Mouse (Mus musculus) left cerebral cortex, postnatal 14 days (tissue): ENCODE results near the gene Mc1r. TPM values are rescaled to one million over a fixed set of nuclear protein-coding genes. Genes with fewer than 3 reads are reported as not detected.
A peak's percentile ranks its signal among the peaks of the same experiment; 100 is the strongest.
"Not testable (repeated sequence)": the region's sequence is repeated elsewhere in the genome, so short reads cannot be mapped to it uniquely, and the experiment has no call there.

Source experiments
- DNase-seq, 2 experiments: peaks; one replicate each; pipeline ENCODE4 v3.0.0; 2021 to 2022; ENCODE audit warnings: low spot score in 2 of 2, mixed read lengths in 1 of 2
- intact Hi-C: fragments of 180-260 bp; cut with DNase I; formaldehyde crosslinking; loops from one replicate; pipeline ENCODE4 v1.15.1; 2025
- total RNA-seq, 2 experiments: library from RNA; stranded (reverse); gene quantifications; 2 replicates each; pipeline ENCODE4 v1.2.3; 2021

Mc1r gene
- total RNA-seq, 2 experiments from 2014 or later = 0.09 TPM; not detected in 1

DNA sequence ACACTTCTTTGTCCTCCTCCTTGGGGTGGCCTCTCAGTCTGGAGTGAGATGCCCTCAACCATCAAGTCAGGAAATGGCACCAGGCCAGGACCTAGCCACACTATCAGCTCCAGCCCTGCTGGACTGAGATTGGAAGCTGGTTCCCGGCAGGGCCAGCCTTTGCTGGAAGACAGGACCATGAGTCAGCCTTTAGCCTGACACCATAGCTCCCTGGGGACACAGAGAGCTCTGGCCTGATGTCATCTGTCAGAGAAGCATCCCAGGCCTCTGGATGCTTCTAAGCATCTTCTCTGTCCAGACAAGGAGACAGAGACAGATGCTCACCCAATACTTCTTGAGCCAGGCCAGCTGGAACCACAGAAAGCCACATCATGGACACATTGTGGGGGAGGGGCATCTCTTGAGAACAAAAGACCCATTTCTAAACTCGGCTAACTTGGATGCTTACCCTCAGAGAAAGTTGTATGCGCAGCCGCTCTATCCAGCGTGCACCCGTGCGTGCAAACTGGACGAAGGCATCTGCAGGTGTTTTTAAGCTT, 3.2 kb downstream of the Mc1r start:
- DNase-seq = no peak
- intact Hi-C loops = no loop called here

DNA sequence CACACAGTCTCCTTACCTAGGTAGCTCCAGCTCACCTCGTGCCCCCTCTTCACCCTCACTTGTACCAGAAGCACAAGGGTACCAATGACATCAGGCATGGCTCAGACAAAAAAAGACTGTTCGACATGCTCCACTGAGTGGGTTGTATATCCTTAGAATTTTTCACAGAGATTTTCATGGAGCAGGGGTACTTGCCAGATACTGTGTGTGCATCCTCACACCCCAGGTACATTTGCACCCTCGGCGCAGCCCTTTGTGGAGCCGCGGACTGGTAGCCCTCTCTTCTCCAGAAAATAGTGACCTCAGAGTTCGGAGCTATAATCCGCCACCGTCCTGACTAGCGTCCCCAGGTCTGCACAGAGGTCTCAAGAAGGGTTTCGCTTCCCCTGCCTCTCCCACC, 3.9 kb downstream of the Mc1r start:
- peak in 1 of 2 experiments; percentile 65 for DNase-seq

GRCm38 (mm10) chr8:123411246-123411645, 4.3 kb downstream of the Mc1r start, which contains the start of gene Tubb3:
TSS of gene Tubb3 (plus strand) at chr8:123411424.
- intact Hi-C loops = no loop called here
- DNase-seq = peak; percentile 93 to 94

More for the DNA sequence above, 3.9 kb downstream of the Mc1r start:
- intact Hi-C loops = no loop called here

DNA sequence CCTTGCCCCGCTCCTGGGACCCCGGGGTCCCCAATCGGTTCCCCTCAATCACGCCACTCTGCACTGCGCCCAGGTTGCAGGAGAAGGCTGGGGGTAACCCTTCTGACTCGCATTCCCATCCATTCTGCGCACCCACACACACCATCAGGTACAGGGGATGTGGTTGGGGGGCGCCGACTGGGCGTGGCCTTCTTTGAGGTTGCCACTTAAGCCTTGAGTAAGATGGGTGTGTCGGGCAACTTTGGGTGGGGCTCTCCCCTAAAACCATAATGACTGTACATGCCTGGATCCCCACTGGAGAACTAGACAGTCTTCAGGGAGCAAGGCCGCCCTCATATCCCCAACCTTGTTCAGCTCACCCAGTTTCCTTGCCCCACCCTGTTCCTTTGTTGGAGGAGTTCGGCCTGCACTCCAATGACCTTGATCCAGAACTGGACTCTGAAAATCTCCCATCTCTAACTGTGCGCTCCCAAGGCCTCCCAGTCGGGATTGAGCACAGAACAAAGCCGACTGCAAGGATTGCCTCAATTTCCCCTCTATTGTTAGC, 4.9 kb downstream of the Mc1r start:
- DNase-seq = peak in 1 of 2 experiments; percentile 67
- intact Hi-C loops = no loop called here

GRCm38 (mm10) chr8:123412560-123413170, 5.8 kb downstream of the Mc1r start:
- intact Hi-C loops = no loop called here
- peak; percentile 84 to 95 for DNase-seq

DNA sequence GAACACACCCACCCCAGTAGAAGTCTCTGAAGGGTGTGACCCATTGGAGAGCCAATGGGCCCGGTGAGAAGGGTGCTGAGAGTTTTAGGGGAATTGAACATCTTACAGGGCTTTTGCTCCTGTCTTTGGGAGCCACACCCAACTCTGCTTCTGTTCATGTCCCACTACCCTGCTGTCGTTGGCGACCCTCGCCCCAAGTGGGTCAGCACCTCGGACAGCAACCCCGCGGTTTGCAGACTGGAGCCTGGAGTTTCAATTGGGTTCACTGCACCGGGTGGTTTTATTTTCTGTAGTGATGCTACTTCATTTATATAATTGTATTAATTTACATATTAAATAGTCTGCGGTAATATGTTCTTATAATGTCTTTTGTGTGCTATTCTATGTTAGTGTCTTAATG, 7.3 kb downstream of the Mc1r start:
- intact Hi-C loops = no loop called here
- DNase-seq = no peak

DNA sequence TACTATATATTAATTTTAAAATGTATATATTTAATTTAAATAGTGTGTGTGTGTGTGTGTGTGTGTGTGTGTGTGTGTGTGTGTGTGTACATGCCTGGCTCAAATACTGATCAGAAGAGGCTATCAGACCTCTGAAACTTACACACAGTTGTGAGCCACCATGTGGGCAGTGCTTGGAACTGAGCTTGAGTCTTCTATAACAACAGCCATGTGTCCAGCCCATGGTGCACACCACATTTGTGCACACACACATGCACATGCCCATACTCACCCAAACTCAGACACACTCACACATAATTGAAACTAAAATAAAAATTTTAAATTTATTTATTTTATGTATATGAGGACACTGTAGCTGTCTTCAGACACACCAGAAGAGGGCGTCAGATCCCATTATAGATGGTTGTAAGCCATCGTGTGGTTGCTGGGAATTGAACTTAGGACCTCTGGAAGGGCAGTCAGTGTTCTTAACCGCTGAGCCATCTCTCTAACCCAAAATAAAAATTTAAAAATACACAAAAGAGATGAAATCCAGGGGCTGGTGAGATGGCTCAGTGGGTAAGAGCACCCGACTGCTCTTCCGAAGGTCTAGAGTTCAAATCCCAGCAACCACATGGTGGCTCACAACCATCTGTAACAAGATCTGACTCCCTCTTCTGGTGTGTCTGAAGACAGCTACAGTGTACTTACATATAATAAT, 8.2 kb downstream of the Mc1r start:
- DNase-seq, intact Hi-C loops: not testable (repeated sequence)

- intact Hi-C loops = no loop called here
- no peak for DNase-seq
These were observed 9.3 kb downstream of the Mc1r start for GRCm38 (mm10) chr8:123415967-123416943.

DNA sequence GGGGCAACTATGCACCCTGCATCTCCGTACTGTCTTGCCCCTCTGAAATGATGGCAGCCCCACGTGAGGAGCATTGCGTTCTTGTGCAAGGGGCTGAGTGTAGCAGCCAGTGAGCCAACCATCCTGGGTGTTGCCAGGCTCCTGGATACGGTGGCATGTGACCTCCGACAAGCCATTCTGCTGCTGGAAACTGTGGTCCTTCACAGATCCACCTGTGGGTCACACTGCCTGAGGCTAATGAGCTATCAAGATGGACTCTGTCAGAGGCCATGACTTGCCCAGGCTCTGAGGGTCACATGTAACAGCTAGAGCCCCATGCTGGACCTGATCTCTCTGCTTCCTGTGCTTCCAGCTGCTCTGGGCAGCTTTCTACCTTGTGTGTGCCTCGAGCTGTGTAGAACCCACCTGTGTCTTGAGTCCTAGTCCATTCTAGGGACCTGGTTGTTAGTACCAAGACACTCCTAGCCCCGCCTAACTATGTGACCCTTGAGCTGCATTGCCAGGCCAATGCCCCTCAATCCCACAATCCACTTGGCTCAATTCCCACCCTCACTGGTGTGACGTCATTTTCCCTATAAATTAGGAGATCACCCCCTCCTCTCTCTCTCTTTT, 10.1 kb downstream of the Mc1r start:
- intact Hi-C loops = no loop called here
- DNase-seq = no peak

DNA sequence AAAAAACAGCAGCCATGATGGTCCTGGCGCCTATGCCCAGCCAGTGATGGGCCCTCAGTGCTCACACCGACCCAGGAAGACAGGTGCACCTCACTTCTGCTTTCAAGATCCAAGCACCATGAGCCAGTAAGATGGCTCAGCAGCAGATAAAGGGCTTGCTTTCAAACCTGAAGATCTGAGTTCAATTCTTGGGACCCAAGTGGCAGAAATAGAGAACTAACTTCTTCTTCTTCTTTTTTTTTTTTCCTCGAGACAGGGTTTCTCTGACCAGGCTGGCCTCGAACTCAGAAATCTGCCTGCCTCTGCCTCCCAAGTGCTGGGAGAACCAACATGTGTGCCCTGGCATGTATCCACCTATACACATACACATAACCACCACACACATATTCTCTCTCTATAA, 12.8 kb downstream of the Mc1r start:
- no peak for DNase-seq
- intact Hi-C loops = no loop called here

- intact Hi-C loops = no loop called here
These were observed 13.8 kb downstream of the Mc1r start for GRCm38 (mm10) chr8:123420525-123421281.

DNA sequence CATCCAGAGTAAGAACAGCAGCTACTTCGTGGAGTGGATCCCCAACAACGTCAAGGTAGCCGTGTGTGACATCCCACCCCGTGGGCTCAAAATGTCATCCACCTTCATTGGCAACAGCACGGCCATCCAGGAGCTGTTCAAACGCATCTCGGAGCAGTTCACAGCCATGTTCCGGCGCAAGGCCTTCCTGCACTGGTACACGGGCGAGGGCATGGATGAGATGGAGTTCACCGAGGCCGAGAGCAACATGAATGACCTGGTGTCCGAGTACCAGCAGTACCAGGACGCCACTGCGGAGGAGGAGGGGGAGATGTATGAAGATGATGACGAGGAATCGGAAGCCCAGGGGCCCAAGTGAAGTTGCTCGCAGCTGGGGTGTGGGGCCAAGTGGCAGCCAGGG, 14.4 kb downstream of the Mc1r start:
- intact Hi-C loops = no loop called here
- no peak for DNase-seq

More at GRCm38 (mm10) chr8:123420525-123421281, 13.8 kb downstream of the Mc1r start:
- no peak for DNase-seq

DNA sequence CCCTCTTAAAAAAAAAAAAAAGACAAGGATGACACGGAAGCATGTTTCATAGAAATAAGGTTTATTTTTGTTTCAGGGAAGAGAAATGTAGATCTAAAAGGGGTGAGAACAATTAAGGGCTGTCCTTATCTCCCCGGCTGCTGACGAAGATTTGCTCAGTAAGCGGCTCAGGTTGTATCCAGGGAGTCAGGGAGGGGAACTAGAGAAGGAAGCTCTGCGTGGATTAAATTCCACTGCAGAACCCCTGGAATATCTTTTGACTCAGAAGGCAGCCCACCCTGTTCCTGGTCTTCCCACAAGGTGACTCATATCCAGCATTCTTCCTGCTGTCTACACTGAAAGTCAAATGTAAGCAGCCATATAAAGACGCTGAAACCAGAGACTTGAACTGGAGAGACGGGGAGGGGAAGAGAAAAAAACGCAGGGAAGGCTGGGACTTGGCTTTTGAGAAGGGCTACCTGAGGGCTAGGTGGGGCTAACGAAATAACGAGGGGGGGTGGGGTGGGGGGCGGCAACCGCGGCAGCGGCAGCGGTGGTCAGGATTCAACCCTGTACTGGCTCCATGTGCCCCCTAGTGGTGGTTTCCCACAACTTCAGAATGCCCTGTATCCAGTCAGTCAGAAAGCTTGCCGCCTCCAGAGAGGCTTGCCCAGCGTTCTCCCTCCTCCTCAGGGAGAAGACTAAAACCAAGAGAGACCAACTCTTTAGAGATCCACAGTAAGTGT, 15.3 kb downstream of the Mc1r start:
- intact Hi-C loops = no loop called here
- peak; percentile 87 to 91 for DNase-seq

- intact Hi-C loops = no loop called here
- DNase-seq = no peak
These were observed 15.9 kb downstream of the Mc1r start for GRCm38 (mm10) chr8:123422781-123423159.

GRCm38 (mm10) chr8:123423441-123423840, 16.5 kb downstream of the Mc1r start, which contains the start of gene Def8:
TSS of gene Def8 (plus strand) at chr8:123423527.
- intact Hi-C loops = no loop called here
- DNase-seq = no peak

- DNase-seq = no peak
- intact Hi-C loops = no loop called here
These were observed 19.9 kb downstream of the Mc1r start for GRCm38 (mm10) chr8:123426511-123427509.
